Mouse (Mus musculus) pancreas, adult 10 weeks (tissue): ENCODE data around the gene Ackr4. TPM values are rescaled to one million over a fixed set of nuclear protein-coding genes. Genes with fewer than 3 reads are reported as not detected.

Experiments used
- polyA plus RNA-seq: library from polyadenylated mRNA; stranded (reverse); fragments of 350-450 nt; fragmentation: Illumina TruSeq; extraction: RNeasy Lipid Tissue Mini Kit (QIAGEN cat#74804); gene quantifications from one replicate; pipeline ENCODE4 v1.2.3, GENCODE M21; 2015; ENCODE audit warnings: low read depth, low replicate concordance; ENCODE audit not compliant: insufficient read depth

Gene Ackr4
- 1.6 TPM for polyA plus RNA-seq

DNA sequence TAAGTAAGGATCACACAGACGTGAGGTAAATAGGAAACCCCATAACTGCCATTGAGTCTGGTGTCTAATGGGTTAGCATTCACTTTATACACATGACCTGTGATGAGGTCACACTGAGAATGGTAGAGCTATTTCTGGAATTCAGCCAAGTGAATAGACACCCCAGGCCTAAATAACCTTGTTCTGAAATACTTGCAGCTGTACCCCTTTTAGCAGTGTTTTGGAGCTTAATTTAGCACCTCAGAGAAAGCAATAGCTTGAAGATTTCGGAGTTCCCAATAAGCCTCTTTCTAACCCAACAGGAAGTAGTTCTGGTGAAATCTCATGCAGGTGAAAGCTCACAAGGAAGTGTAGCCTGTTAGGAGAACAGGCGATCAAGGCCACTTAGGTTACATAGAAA is at the start of gene Ackr4:
TSS of gene Ackr4 (minus strand) at position 101 of the 400 bp plus-strand sequence.

DNA sequence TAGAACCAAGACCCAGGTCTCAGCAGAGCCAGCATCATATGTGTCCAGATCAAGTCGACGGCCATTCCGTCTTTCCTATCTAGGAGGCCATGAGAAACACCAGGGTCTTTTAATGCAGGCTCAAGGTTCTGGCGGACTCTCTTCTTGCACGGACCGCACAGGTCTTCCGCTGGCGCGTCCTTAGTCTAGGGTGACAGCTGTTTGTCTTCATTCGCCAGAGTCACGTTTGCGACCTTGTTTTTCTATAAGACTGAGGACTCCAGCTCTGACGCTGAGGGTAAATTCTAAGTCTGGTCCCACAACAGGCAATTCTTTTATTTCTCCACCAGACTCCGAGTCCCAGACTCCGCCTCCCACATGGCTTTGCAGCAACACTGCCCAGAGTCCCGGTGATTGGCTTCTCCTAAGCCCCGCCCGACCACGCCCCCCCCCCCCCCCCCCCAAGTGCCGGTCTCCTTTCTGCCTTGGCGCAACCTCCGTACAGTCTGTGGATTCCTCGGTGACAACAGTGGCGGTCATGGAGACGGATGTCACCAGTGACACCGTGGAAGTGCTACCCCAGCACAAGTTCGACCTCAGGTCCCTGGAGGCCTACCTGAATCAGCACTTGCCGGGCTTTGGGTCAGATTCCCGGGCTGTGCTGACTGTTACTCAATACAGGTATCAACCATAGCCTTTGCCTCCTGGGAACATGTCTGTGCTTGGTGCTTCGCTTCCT is 63.3 kb downstream of the Ackr4 start, which contains the start of gene Acad11:
TSS of gene Acad11 (plus strand) at position 134 of the 718 bp plus-strand sequence.

DNA sequence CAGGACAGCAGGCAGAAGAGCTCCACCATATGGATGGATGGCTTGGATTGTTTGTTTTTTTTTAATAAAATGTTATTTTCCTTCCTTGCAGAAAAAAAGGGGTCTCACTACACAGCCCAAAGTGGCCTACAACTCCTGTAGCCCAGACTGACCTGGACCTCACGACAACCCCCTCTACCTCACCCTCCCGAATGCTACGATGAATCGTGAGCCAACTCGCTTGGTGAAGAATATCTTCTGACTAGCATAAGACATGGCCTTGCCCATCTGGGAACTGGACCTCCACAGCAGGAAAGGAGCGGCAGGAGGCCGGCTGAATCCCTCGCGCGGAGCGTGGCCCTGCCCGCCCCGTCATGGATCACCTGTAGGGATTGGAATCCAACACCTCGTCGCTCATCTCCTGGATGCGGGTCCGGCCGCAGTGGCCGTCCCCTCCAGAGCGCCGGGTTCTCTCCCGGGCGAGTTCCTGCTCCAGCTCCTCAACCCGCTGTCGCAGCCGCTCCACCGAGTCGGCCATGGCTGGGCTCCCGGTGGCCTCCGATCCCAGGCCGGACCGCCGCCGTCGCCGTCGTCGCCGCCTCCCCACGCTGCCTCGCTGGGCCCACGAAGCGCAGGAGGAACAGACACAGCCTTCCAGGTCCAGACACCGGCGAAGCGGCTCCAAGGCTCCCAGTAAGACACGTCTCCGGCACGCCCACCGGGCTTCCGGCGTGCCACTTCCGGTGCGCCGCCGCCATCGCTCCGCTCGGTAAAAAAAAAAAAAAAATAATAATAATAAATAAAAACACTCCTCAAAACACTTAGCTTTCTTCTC is 64.1 kb downstream of the Ackr4 start, which contains the start of gene Uba5:
TSS of gene Uba5 (minus strand) at position 705 of the 814 bp plus-strand sequence.

DNA sequence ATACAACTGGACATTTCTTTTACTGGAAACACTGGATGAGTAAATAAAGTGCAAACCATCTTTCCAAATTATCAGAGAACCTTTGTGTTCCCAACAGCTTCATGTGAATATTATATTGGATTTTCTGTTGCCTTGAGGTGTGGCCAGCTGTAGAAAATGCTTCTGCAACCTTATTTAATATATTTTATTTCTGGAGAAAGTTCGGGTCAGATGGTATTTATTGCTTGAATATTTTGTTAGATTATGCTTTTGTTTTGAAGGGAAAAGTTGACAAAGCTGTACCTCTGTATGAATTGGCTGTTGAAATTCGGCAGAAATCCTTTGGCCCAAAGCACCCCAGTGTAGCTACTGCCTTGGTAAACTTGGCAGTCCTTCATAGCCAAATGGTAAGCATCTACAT is 86.4 kb downstream of the Ackr4 start, which contains the start of gene Gm28305:
TSS of gene Gm28305 (plus strand) at position 301 of the 400 bp plus-strand sequence.

Other genes starting within 250 kb of the Ackr4 start
- 3.7 TPM for gene Nphp3, start 124.4 kb downstream of the Ackr4 start, polyA plus RNA-seq
- gene Gm28305, start 86.3 kb downstream of the Ackr4 start, polyA plus RNA-seq = not detected
- gene Uba5, start 63.8 kb downstream of the Ackr4 start, polyA plus RNA-seq = 54.4 TPM
- 5.7 TPM for gene Acad11, start 63.6 kb downstream of the Ackr4 start, polyA plus RNA-seq
- 9.6 TPM for gene Dnajc13, start 136.0 kb upstream of the Ackr4 start, polyA plus RNA-seq
- gene Acpp, start 210.8 kb upstream of the Ackr4 start, polyA plus RNA-seq = not detected